Mouse (Mus musculus) embryonic fibroblast, embryonic 13.5 days (primary cell): ENCODE data around the gene Psme3. TPM values are rescaled to one million over a fixed set of nuclear protein-coding genes. Genes with fewer than 3 reads are reported as not detected.

Experiments
- H3K27ac ChIP-seq: 2 replicates; pipeline ENCODE4 v1.5.1; 2012; ENCODE audit warnings: low read length, control low read depth, inconsistent platforms; ENCODE audit not compliant: insufficient read depth
- H3K4me1 ChIP-seq: 2 replicates; pipeline ENCODE4 v1.6.1; 2011; ENCODE audit warnings: low read length; ENCODE audit not compliant: control insufficient read depth, insufficient read depth
- H3K4me3 ChIP-seq: 2 replicates; pipeline ENCODE4 v1.5.1; 2011; ENCODE audit warnings: mild to moderate bottlenecking, control low read depth, low read length; ENCODE audit not compliant: insufficient read depth
- CTCF ChIP-seq: IDR thresholded peaks from 2 replicates; pipeline ENCODE4 v1.5.1; 2011; ENCODE audit warnings: mild to moderate bottlenecking, control low read depth, low read length, moderate library complexity, borderline replicate concordance; ENCODE audit not compliant: insufficient read depth
- POLR2A ChIP-seq: IDR thresholded peaks from 2 replicates; pipeline ENCODE4 v1.6.1; 2011; ENCODE audit warnings: low read depth, mild to moderate bottlenecking, control low read depth, low read length, moderate library complexity
- polyA plus RNA-seq: library from polyadenylated mRNA; stranded (reverse); fragments of >200 nt; gene quantifications from 2 replicates; pipeline ENCODE4 v1.2.4, GENCODE M21; 2011; ENCODE audit warnings: low read depth; ENCODE audit not compliant: missing spikeins, insufficient read length

Gene Psme3
- polyA plus RNA-seq, 1 experiment, result 143 TPM

GRCm38 (mm10) chr11:101370141-101370540 lies 54.1 kb downstream of the Psme3 start:
- TF ChIP-seq CTCF, result no peak
- TF ChIP-seq POLR2A, result no peak
- no peak overlapping the region for H3K4me3 ChIP-seq
- H3K4me1 ChIP-seq, result no peaks in the 10 kb centered on the region
- H3K27ac ChIP-seq, result no peak overlapping the region

Other genes with a start within 250 kb of the Psme3 start
- 21.8 and 24.9 TPM in 2 replicates for gene Naglu, start 246.2 kb upstream of the Psme3 start, polyA plus RNA-seq
- gene Hsd17b1, start 237.8 kb upstream of the Psme3 start, polyA plus RNA-seq, result 1.2 and 5.2 TPM in 2 replicates
- 14.9 and 15.0 TPM in 2 replicates for gene Coasy, start 233.6 kb upstream of the Psme3 start, polyA plus RNA-seq
- gene Mlx, start 228.9 kb upstream of the Psme3 start, polyA plus RNA-seq, result 29.9 and 30.1 TPM in 2 replicates
- gene Psmc3ip, start 220.8 kb upstream of the Psme3 start, polyA plus RNA-seq, result 10.3 and 12.9 TPM in 2 replicates
- 29.8 and 34.1 TPM in 2 replicates for gene Retreg3, start 196.3 kb upstream of the Psme3 start, polyA plus RNA-seq
- 34.8 and 36.2 TPM in 2 replicates for gene Tubg1, start 196.3 kb upstream of the Psme3 start, polyA plus RNA-seq
- 5.5 and 6.1 TPM in 2 replicates for gene Tubg2, start 160.3 kb upstream of the Psme3 start, polyA plus RNA-seq
- gene Cntnap1, start 145.7 kb upstream of the Psme3 start, polyA plus RNA-seq, result 3.0 TPM in 2 replicates
- gene Plekhh3, start 144.9 kb upstream of the Psme3 start, polyA plus RNA-seq, result 7.1 and 11.5 TPM in 2 replicates
- gene Ccr10, start 140.8 kb upstream of the Psme3 start, polyA plus RNA-seq, result not detected in 2 replicates
- 13.9 and 14.4 TPM in 2 replicates for gene Ezh1, start 89.8 kb upstream of the Psme3 start, polyA plus RNA-seq
- 2.3 and 2.7 TPM in 2 replicates for gene Ramp2, start 70.2 kb upstream of the Psme3 start, polyA plus RNA-seq
- 99.4 and 135 TPM in 2 replicates for gene Vps25, start 62.5 kb upstream of the Psme3 start, polyA plus RNA-seq
- 1.8 and 2.0 TPM in 2 replicates for gene Wnk4, start 55.6 kb upstream of the Psme3 start, polyA plus RNA-seq
- 0.87 and 1.0 TPM in 2 replicates for gene Cntd1, start 37.2 kb upstream of the Psme3 start, polyA plus RNA-seq
- 77.1 and 78.8 TPM in 2 replicates for gene Coa3, start 37.1 kb upstream of the Psme3 start, polyA plus RNA-seq
- 77.3 and 86.3 TPM in 2 replicates for gene Becn1, start 13.9 kb upstream of the Psme3 start, polyA plus RNA-seq
- gene Aoc2, start 8.8 kb downstream of the Psme3 start, polyA plus RNA-seq, result 1.3 and 1.7 TPM in 2 replicates
- gene Aoc3, start 14.4 kb downstream of the Psme3 start, polyA plus RNA-seq, result 2.7 and 4.2 TPM in 2 replicates
- not detected in 2 replicates for gene G6pc, start 51.3 kb downstream of the Psme3 start, polyA plus RNA-seq
- gene Aarsd1, start 101.4 kb downstream of the Psme3 start, polyA plus RNA-seq, result 4.4 and 11.3 TPM in 2 replicates
- 12.6 and 14.7 TPM in 2 replicates for gene Gm27029, start 108.6 kb downstream of the Psme3 start, polyA plus RNA-seq
- gene Rundc1, start 108.9 kb downstream of the Psme3 start, polyA plus RNA-seq, result 8.0 and 10.1 TPM in 2 replicates
- 14.6 and 27.7 TPM in 2 replicates for gene Ptges3l, start 109.1 kb downstream of the Psme3 start, polyA plus RNA-seq
- gene Rpl27, start 126.1 kb downstream of the Psme3 start, polyA plus RNA-seq, result 668 and 702 TPM in 2 replicates
- 24.3 and 24.7 TPM in 2 replicates for gene Ifi35, start 132.2 kb downstream of the Psme3 start, polyA plus RNA-seq
- gene Rnd2, start 148.8 kb downstream of the Psme3 start, polyA plus RNA-seq, result 9.5 and 11.2 TPM in 2 replicates
- 218 and 264 TPM in 2 replicates for gene Vat1, start 150.0 kb downstream of the Psme3 start, polyA plus RNA-seq
- 9.2 and 11.2 TPM in 2 replicates for gene Brca1, start 235.7 kb downstream of the Psme3 start, polyA plus RNA-seq
- 126 and 209 TPM in 2 replicates for gene Nbr1, start 235.9 kb downstream of the Psme3 start, polyA plus RNA-seq